Mouse (Mus musculus) forebrain, embryonic 12.5 days (tissue): ENCODE data around the gene Cnga3. TPM values are rescaled to one million over a fixed set of nuclear protein-coding genes. Genes with fewer than 3 reads are reported as not detected.
A peak's percentile ranks its signal among the peaks of the same experiment; 100 is the strongest.

Experiments
- ATAC-seq: fragments of 200-750 bp; cut with Nextera tagmentation; 2 replicates; pipeline ENCODE4 v1.8.0; 2017; ENCODE audit warnings: moderate TSS enrichment; ENCODE audit not compliant: low FRiP score
- H3K27ac ChIP-seq: fragments of 300-500 bp; sonication (generic); 2 replicates; pipeline ENCODE4 v1.5.1; 2016; ENCODE audit warnings: mild to moderate bottlenecking
- H3K27me3 ChIP-seq: fragments of 300-500 bp; sonication (generic); 2 replicates; pipeline ENCODE4 v1.6.1; 2016; ENCODE audit warnings: mild to moderate bottlenecking
- H3K36me3 ChIP-seq: fragments of 300-500 bp; sonication (generic); replicated peaks from 2 replicates; pipeline ENCODE4 v1.6.1; 2016; ENCODE audit warnings: mild to moderate bottlenecking
- H3K4me1 ChIP-seq: fragments of 300-500 bp; sonication (generic); 2 replicates; pipeline ENCODE4 v1.6.1; 2016
- H3K4me2 ChIP-seq: fragments of 300-500 bp; sonication (generic); 2 replicates; pipeline ENCODE4 v1.6.1; 2016; ENCODE audit warnings: mild to moderate bottlenecking, moderate library complexity
- H3K4me3 ChIP-seq: fragments of 300-500 bp; sonication (generic); replicated peaks from 2 replicates; pipeline ENCODE4 v1.5.1; 2016; ENCODE audit warnings: mild to moderate bottlenecking
- H3K9ac ChIP-seq: fragments of 300-500 bp; sonication (generic); 2 replicates; pipeline ENCODE4 v1.6.1; 2016; ENCODE audit warnings: mild to moderate bottlenecking
- H3K9me3 ChIP-seq: fragments of 300-500 bp; sonication (generic); 2 replicates; pipeline ENCODE4 v1.6.1; 2016
- WGBS: fragments of 180-500 bp; shearing (Covaris S2); methylation state at CpG from one replicate; pipeline ENCODE4 v1.1.7; 2016; 5-methylcytosine and 5-hydroxymethylcytosine counted together
- polyA plus RNA-seq: library from polyadenylated mRNA; unstranded; fragments of >200 nt; fragmentation: Nextera tagmentation; extraction: Ambion mirVana; gene quantifications from 2 replicates; pipeline ENCODE4 v1.2.1, GENCODE M21; 2016

Cnga3 gene
- polyA plus RNA-seq, 1 experiment from 2014 or later = not detected

- no peaks in the 10 kb centered on the region for H3K36me3 ChIP-seq
- H3K4me2 ChIP-seq = no peak overlapping the region
- H3K9me3 ChIP-seq = no peaks in the 10 kb centered on the region
- 0 out of 2 replicates have a peak, but pooled peaks cover 5% of the 10 kb centered on the region for H3K27me3 ChIP-seq
- peaks cover 28% of the 10 kb centered on the region for H3K4me1 ChIP-seq
- 78% methylated on average over 7 of the region's 7 CpGs for WGBS
- H3K4me3 ChIP-seq = no peak overlapping the region
- no peak overlapping the region for H3K27ac ChIP-seq
- no peak for ATAC-seq
- no peak overlapping the region for H3K9ac ChIP-seq
Observed at GRCm38 (mm10) chr1:37222002-37222401, 7.8 kb downstream of the Cnga3 start.

GRCm38 (mm10) chr1:37230404-37230803 is 16.2 kb downstream of the Cnga3 start:
- Histone ChIP-seq H3K36me3 (no peaks in the 10 kb centered on the region), H3K4me2 (no peak overlapping the region), H3K9ac (no peak overlapping the region), H3K27ac (no peak overlapping the region), H3K4me3 (no peak overlapping the region), H3K9me3 (no peaks in the 10 kb centered on the region), H3K4me1 (no peaks in the 10 kb centered on the region), H3K27me3 (no peaks in the 10 kb centered on the region)
- 73% methylated on average over 6 of the region's 6 CpGs for WGBS
- ATAC-seq = no peak

GRCm38 (mm10) chr1:37231295-37231701 is 17.1 kb downstream of the Cnga3 start:
- no peaks in the 10 kb centered on the region for H3K27me3 ChIP-seq
- no peak overlapping the region for H3K4me2 ChIP-seq
- no peak for ATAC-seq
- no peak overlapping the region for H3K4me3 ChIP-seq
- no peaks in the 10 kb centered on the region for H3K36me3 ChIP-seq
- H3K9me3 ChIP-seq = no peaks in the 10 kb centered on the region
- no peaks in the 10 kb centered on the region for H3K4me1 ChIP-seq
- 71% methylated on average over 6 of the region's 6 CpGs for WGBS
- H3K9ac ChIP-seq = no peak overlapping the region
- no peak overlapping the region for H3K27ac ChIP-seq

GRCm38 (mm10) chr1:37239045-37239635 is 24.9 kb downstream of the Cnga3 start:
- Histone ChIP-seq H3K4me3 (no peak overlapping the region), H3K36me3 (no peaks in the 10 kb centered on the region), H3K4me1 (0 out of 2 replicates have a peak, but pooled peaks cover 6% of the 10 kb centered on the region), H3K27ac (no peak overlapping the region), H3K27me3 (no peaks in the 10 kb centered on the region), H3K9me3 (no peaks in the 10 kb centered on the region), H3K4me2 (no peak overlapping the region), H3K9ac (no peak overlapping the region)
- ATAC-seq = no peak
- WGBS = 71% methylated on average over 10 of the region's 10 CpGs

- H3K9ac ChIP-seq = no peak overlapping the region
- no peak overlapping the region for H3K4me3 ChIP-seq
- H3K27ac ChIP-seq = no peak overlapping the region
- H3K4me1 ChIP-seq = peaks cover 6% of the 10 kb centered on the region; the same call in 1 of the 2 replicates
- H3K4me2 ChIP-seq = no peak overlapping the region
- H3K36me3 ChIP-seq = no peaks in the 10 kb centered on the region
- WGBS = 81% methylated on average over 8 of the region's 8 CpGs
- no peaks in the 10 kb centered on the region for H3K27me3 ChIP-seq
- no peak for ATAC-seq
- no peaks in the 10 kb centered on the region for H3K9me3 ChIP-seq
Observed at GRCm38 (mm10) chr1:37242253-37242652, 28.0 kb downstream of the Cnga3 start.

- 78% methylated on average over 2 of the region's 2 CpGs for WGBS
- H3K9me3 ChIP-seq = no peaks in the 10 kb centered on the region
- no peak overlapping the region for H3K27ac ChIP-seq
- no peaks in the 10 kb centered on the region; the same call in 1 of the 2 replicates for H3K4me1 ChIP-seq
- no peak for ATAC-seq
- H3K9ac ChIP-seq = no peak overlapping the region
- no peaks in the 10 kb centered on the region; the same call in 1 of the 2 replicates for H3K27me3 ChIP-seq
- no peak overlapping the region for H3K4me2 ChIP-seq
- H3K36me3 ChIP-seq = no peaks in the 10 kb centered on the region
- H3K4me3 ChIP-seq = no peak overlapping the region
Observed at GRCm38 (mm10) chr1:37246476-37246875, 32.2 kb downstream of the Cnga3 start.

- 41% methylated on average over 2 of the region's 2 CpGs for WGBS
- no peaks in the 10 kb centered on the region; the same call in 1 of the 2 replicates for H3K4me1 ChIP-seq
Observed at GRCm38 (mm10) chr1:37248406-37248805, 34.2 kb downstream of the Cnga3 start.

GRCm38 (mm10) chr1:37250643-37251310 is 36.5 kb downstream of the Cnga3 start:
- no peaks in the 10 kb centered on the region; the same call in 1 of the 2 replicates for H3K27me3 ChIP-seq
- WGBS = 41% methylated on average over 5 of the region's 5 CpGs
- H3K36me3 ChIP-seq = no peaks in the 10 kb centered on the region
- ATAC-seq = peak; percentile 71
- H3K4me1 ChIP-seq = no peaks in the 10 kb centered on the region
- no peak overlapping the region for H3K4me3 ChIP-seq
- no peak overlapping the region for H3K4me2 ChIP-seq
- no peak overlapping the region for H3K27ac ChIP-seq
- H3K9ac ChIP-seq = no peak overlapping the region
- H3K9me3 ChIP-seq = no peaks in the 10 kb centered on the region

More at GRCm38 (mm10) chr1:37248406-37248805, 34.2 kb downstream of the Cnga3 start:
- Histone ChIP-seq H3K4me2 (no peak overlapping the region), H3K27me3 (no peaks in the 10 kb centered on the region; the same call in 1 of the 2 replicates), H3K9ac (no peak overlapping the region), H3K27ac (no peak overlapping the region), H3K9me3 (no peaks in the 10 kb centered on the region), H3K36me3 (no peaks in the 10 kb centered on the region), H3K4me3 (no peak overlapping the region)
- ATAC-seq = no peak

GRCm38 (mm10) chr1:37258443-37258842 is 44.2 kb downstream of the Cnga3 start:
- ATAC-seq = no peak
- WGBS = 91% methylated on average over 2 of the region's 2 CpGs
- Histone ChIP-seq H3K27me3 (no peaks in the 10 kb centered on the region), H3K4me2 (no peak overlapping the region), H3K4me3 (no peak overlapping the region), H3K9ac (no peak overlapping the region), H3K9me3 (no peaks in the 10 kb centered on the region), H3K27ac (no peak overlapping the region), H3K4me1 (no peaks in the 10 kb centered on the region), H3K36me3 (no peaks in the 10 kb centered on the region)

GRCm38 (mm10) chr1:37272464-37272863 is 58.2 kb downstream of the Cnga3 start:
- ATAC-seq = no peak
- H3K27me3 ChIP-seq = no peaks in the 10 kb centered on the region
- WGBS = 9% methylated on average over 7 of the region's 7 CpGs

GRCm38 (mm10) chr1:37286556-37286955 is 72.3 kb downstream of the Cnga3 start:
- no peak overlapping the region for H3K27ac ChIP-seq
- WGBS = 80% methylated on average over 7 of the region's 7 CpGs
- no peak for ATAC-seq
- no peaks in the 10 kb centered on the region for H3K36me3 ChIP-seq
- H3K4me2 ChIP-seq = no peak overlapping the region
- H3K9me3 ChIP-seq = no peaks in the 10 kb centered on the region
- H3K4me1 ChIP-seq = no peaks in the 10 kb centered on the region
- H3K27me3 ChIP-seq = no peaks in the 10 kb centered on the region
- H3K4me3 ChIP-seq = no peak overlapping the region
- no peak overlapping the region for H3K9ac ChIP-seq

More at GRCm38 (mm10) chr1:37272464-37272863, 58.2 kb downstream of the Cnga3 start:
- Histone ChIP-seq H3K4me1 (no peaks in the 10 kb centered on the region), H3K36me3 (no peaks in the 10 kb centered on the region), H3K4me3 (no peak overlapping the region), H3K9ac (no peak overlapping the region), H3K27ac (no peak overlapping the region), H3K9me3 (no peaks in the 10 kb centered on the region), H3K4me2 (no peak overlapping the region)

- H3K36me3 ChIP-seq = no peaks in the 10 kb centered on the region
- H3K4me2 ChIP-seq = no peak overlapping the region
- no peak for ATAC-seq
- no peaks in the 10 kb centered on the region for H3K4me1 ChIP-seq
- no peak overlapping the region for H3K9ac ChIP-seq
- no peaks in the 10 kb centered on the region for H3K9me3 ChIP-seq
- H3K27ac ChIP-seq = no peak overlapping the region
- WGBS = 87% methylated on average over 1 of the region's 1 CpGs
- H3K4me3 ChIP-seq = no peak overlapping the region
- H3K27me3 ChIP-seq = no peaks in the 10 kb centered on the region
Observed at GRCm38 (mm10) chr1:37287748-37288147, 73.5 kb downstream of the Cnga3 start.
